In genomic region chr17:67354451-67355011, GRCm38 (mm10) we compare ENCODE assay signal across 8 mouse cellular contexts. TPM values are rescaled to one million over a fixed set of nuclear protein-coding genes. Genes with fewer than 3 reads are reported as not detected.
DNase-seq lines count a peak whose midpoint lies in the region; ATAC-seq and TF ChIP-seq lines count a peak whose summit lies in the region.

TSS of gene Ptprm (minus strand) at chr17:67354457.

- peaks cover 12% of the 10 kb centered on the region for H3K27me3 ChIP-seq in embryonic facial prominence, embryonic 14.5 days (replicated peaks; ENCODE audit: control insufficient read depth, insufficient read depth, low read length)
- H3K27me3 ChIP-seq in kidney, adult 2 months (replicated peaks; ENCODE audit: control insufficient read depth, insufficient read depth, low read length): no peaks in the 10 kb centered on the region
- peaks cover 6% of the 10 kb centered on the region; the same call in 1 of the 2 replicates for H3K27me3 ChIP-seq in limb, embryonic 11.5 days (ENCODE audit: control insufficient read depth, insufficient read depth, low read length)
- H3K27me3 ChIP-seq in midbrain, embryonic 12.5 days: peaks cover 43% of the 10 kb centered on the region

- no peak for ATAC-seq in CD4-positive, CD25-positive, alpha-beta regulatory T cell, adult 4 months
- ATAC-seq in embryonic facial prominence, embryonic 14.5 days (ENCODE audit: low read depth): peak; percentile 95
- peak; percentile 84 for ATAC-seq in limb, embryonic 11.5 days (ENCODE audit: insufficient number of reproducible peaks, low FRiP score, low TSS enrichment, low read depth)
- peak; percentile 96 for ATAC-seq in midbrain, embryonic 12.5 days (ENCODE audit: low FRiP score, low read depth)

- WGBS in embryonic facial prominence, embryonic 14.5 days: 0% methylated on average over 23 of the region's 73 CpGs
- WGBS in kidney, adult 2 months: under 1% methylated on average over 73 of the region's 73 CpGs
- WGBS in limb, embryonic 11.5 days: 0% methylated on average over 71 of the region's 73 CpGs
- under 1% methylated on average over 66 of the region's 73 CpGs for WGBS in midbrain, embryonic 12.5 days

- H3K9me3 ChIP-seq in embryonic facial prominence, embryonic 14.5 days (ENCODE audit: control insufficient read depth, low read length): no peaks in the 10 kb centered on the region
- no peaks in the 10 kb centered on the region for H3K9me3 ChIP-seq in limb, embryonic 11.5 days (ENCODE audit: control insufficient read depth, low read length)
- H3K9me3 ChIP-seq in midbrain, embryonic 12.5 days: no peaks in the 10 kb centered on the region

- H3K36me3 ChIP-seq in embryonic facial prominence, embryonic 14.5 days (ENCODE audit: control insufficient read depth, insufficient read depth, low read length): no peaks in the 10 kb centered on the region
- no peaks in the 10 kb centered on the region for H3K36me3 ChIP-seq in kidney, adult 2 months (ENCODE audit: control insufficient read depth, insufficient read depth, low read length)
- H3K36me3 ChIP-seq in limb, embryonic 11.5 days (ENCODE audit: control insufficient read depth, insufficient read depth, low read length): no peaks in the 10 kb centered on the region
- no peaks in the 10 kb centered on the region for H3K36me3 ChIP-seq in midbrain, embryonic 12.5 days

- H3K4me2 ChIP-seq in embryonic facial prominence, embryonic 14.5 days (ENCODE audit: low read depth, low read length): peak within 1 kb of the TSS; percentile 90
- H3K4me2 ChIP-seq in limb, embryonic 11.5 days (ENCODE audit: low read depth, severe bottlenecking): peak within 1 kb of the TSS; percentile 92
- peak within 1 kb of the TSS; percentile 83 for H3K4me2 ChIP-seq in midbrain, embryonic 12.5 days (replicated peaks)

- peak within 1 kb of the TSS; percentile 77 for H3K4me3 ChIP-seq in embryonic facial prominence, embryonic 14.5 days (ENCODE audit: low read depth, low read length)
- H3K4me3 ChIP-seq in kidney, adult 2 months (ENCODE audit: insufficient read depth, low read depth, low read length): peak within 1 kb of the TSS; percentile 86
- peak within 1 kb of the TSS; percentile 67 for H3K4me3 ChIP-seq in limb, embryonic 11.5 days (ENCODE audit: low read depth, low read length)
- peak within 1 kb of the TSS; percentile 75 for H3K4me3 ChIP-seq in midbrain, embryonic 12.5 days

- peak within 1 kb of the TSS; percentile 87 for H3K9ac ChIP-seq in embryonic facial prominence, embryonic 14.5 days (ENCODE audit: low read depth, low read length)
- peak within 1 kb of the TSS; percentile 81 for H3K9ac ChIP-seq in limb, embryonic 11.5 days (ENCODE audit: low read length)
- peak within 1 kb of the TSS; percentile 73 for H3K9ac ChIP-seq in midbrain, embryonic 12.5 days (replicated peaks)

- TF ChIP-seq POLR2A in kidney, adult 2 months (IDR thresholded peaks at IDR 0.05; ENCODE audit: low read depth, low read length): peak; percentile 7

- peak; percentile 41; the same call in 1 of the 2 replicates for TF ChIP-seq CTCF in kidney, adult 2 months (conservative IDR thresholded peaks at IDR 0.05; ENCODE audit: insufficient read depth, insufficient read length, low read depth, low read length)

- peak within 1 kb of the TSS; percentile 55 for H3K27ac ChIP-seq in embryonic facial prominence, embryonic 14.5 days (replicated peaks; ENCODE audit: low read depth, low read length)
- H3K27ac ChIP-seq in kidney, adult 2 months (ENCODE audit: insufficient read depth, low read depth, low read length): peak within 1 kb of the TSS; percentile 80
- H3K27ac ChIP-seq in limb, embryonic 11.5 days (replicated peaks; ENCODE audit: low read depth, low read length): peak within 1 kb of the TSS; percentile 21; the same call in 1 of the 2 replicates
- peak within 1 kb of the TSS; percentile 67 for H3K27ac ChIP-seq in midbrain, embryonic 12.5 days (replicated peaks)

- peaks cover 10% of the 10 kb centered on the region for H3K4me1 ChIP-seq in embryonic facial prominence, embryonic 14.5 days (ENCODE audit: control insufficient read depth, insufficient read depth, low read length)
- no peaks in the 10 kb centered on the region for H3K4me1 ChIP-seq in kidney, adult 2 months (ENCODE audit: control insufficient read depth, insufficient read depth, low read length)
- H3K4me1 ChIP-seq in limb, embryonic 11.5 days (ENCODE audit: control insufficient read depth, insufficient read depth, low read length): 0 out of 2 replicates have a peak, but pooled peaks cover 3% of the 10 kb centered on the region
- peaks cover 14% of the 10 kb centered on the region; the same call in 1 of the 2 replicates for H3K4me1 ChIP-seq in midbrain, embryonic 12.5 days

- DNase-seq in CD4-positive, CD25-positive, alpha-beta regulatory T cell, adult 2 months (ENCODE audit: low read depth, low spot score): peak; percentile 12
- peak; percentile 86 for DNase-seq in embryonic facial prominence, embryonic 14.5 days (ENCODE audit: low spot score)
- DNase-seq in heart, adult 8-10 months (ENCODE audit: low spot score): peak; percentile 84
- DNase-seq in kidney, adult 2 months: peak; percentile 92
- DNase-seq in limb, embryonic 11.5 days (ENCODE audit: low spot score): peak; percentile 84
- peak; percentile 10 to 25 for DNase-seq in spleen, postnatal 14 days (ENCODE audit: low spot score in 2 of 2)

RNA-seq across cellular contexts. Expression of gene Ptprm, which starts in this region (rescaled TPM):
- polyA plus RNA-seq in CD4-positive, CD25-positive, alpha-beta regulatory T cell, adult 4 months (2017; shearing (Covaris generic)): not detected
- 20.4 and 22.3 TPM in 2 replicates for polyA plus RNA-seq in embryonic facial prominence, embryonic 14.5 days (2014; fragmentation: Nextera tagmentation; extraction: Ambion mirVana)
- 100 to 1,000 TPM in 1 of 4 experiments, 10 to 100 TPM in 3; 82.4 to 102 (median 88.8) TPM for total RNA-seq in heart, adult 8-10 months (2022)
- polyA plus RNA-seq in kidney, adult 2 months (2012; rRNA removed): 9.0 and 9.6 TPM in 2 replicates
- polyA plus RNA-seq in limb, embryonic 11.5 days (2014; fragmentation: Nextera tagmentation; extraction: Ambion mirVana): 10.4 and 12.1 TPM in 2 replicates
- polyA plus RNA-seq in midbrain, embryonic 12.5 days (2016; fragmentation: Nextera tagmentation; extraction: Ambion mirVana): 10.1 and 11.8 TPM in 2 replicates

Comparison
In these comparisons a context has a peak if more than half of its experiments do, and no peak if none do; other contexts are left out.
1. RNA of gene Ptprm (polyA plus RNA-seq): 20.4 to 22.3 TPM in embryonic facial prominence, embryonic 14.5 days, 10.1 to 11.8 TPM in midbrain, embryonic 12.5 days, 10.4 to 12.1 TPM in limb, embryonic 11.5 days and 9.0 to 9.6 TPM in kidney, adult 2 months; not detected in CD4-positive, CD25-positive, alpha-beta regulatory T cell, adult 4 months; every median in the first group is over 10 times any median in the second.
2. DNase-seq: peak in every context shown above with its lines; median percentile 92 in kidney, adult 2 months; 86 in embryonic facial prominence, embryonic 14.5 days; 84 in heart, adult 8-10 months; 84 in limb, embryonic 11.5 days; 18 in spleen, postnatal 14 days; 12 in CD4-positive, CD25-positive, alpha-beta regulatory T cell, adult 2 months.
3. H3K27ac ChIP-seq: peak in every context shown above with its lines; median percentile 80 in kidney, adult 2 months; 67 in midbrain, embryonic 12.5 days; 55 in embryonic facial prominence, embryonic 14.5 days; 21 in limb, embryonic 11.5 days.
4. Peak in every context shown above with its lines, with median percentiles within 50 percentile points of each other: H3K4me2 ChIP-seq, H3K4me3 ChIP-seq and H3K9ac ChIP-seq.